Mouse (Mus musculus) E14TG2a.4 (cell line): Measurements from ENCODE around the gene Dcaf12.

Source experiments
- H3K27me3 ChIP-seq: 2 replicates; pipeline ENCODE4 v1.6.1; 2014; ENCODE audit warnings: low read length, control low read depth; ENCODE audit not compliant: insufficient read depth
- H3K36me3 ChIP-seq: 2 replicates; pipeline ENCODE4 v1.6.1; 2014; ENCODE audit warnings: low read length, control low read depth; ENCODE audit not compliant: insufficient read depth
- H3K4me1 ChIP-seq: replicated peaks from 2 replicates; pipeline ENCODE4 v1.6.1; 2014; ENCODE audit warnings: low read depth, low read length, control low read depth
- H3K4me3 ChIP-seq: replicated peaks from 2 replicates; pipeline ENCODE4 v1.5.1; 2014; ENCODE audit warnings: mild to moderate bottlenecking, low read length
- H3K9me3 ChIP-seq: 2 replicates; pipeline ENCODE4 v1.6.1; 2014; ENCODE audit warnings: low read length, control low read depth
- CTCF ChIP-seq: conservative IDR thresholded peaks from 2 replicates; pipeline ENCODE4 v1.5.1; 2014; ENCODE audit warnings: low read length
- NANOG ChIP-seq: IDR thresholded peaks from 2 replicates; pipeline ENCODE4 v1.6.1; 2014; ENCODE audit warnings: borderline replicate concordance, low read length, mixed read lengths
- POU5F1 ChIP-seq: IDR thresholded peaks from 2 replicates; pipeline ENCODE4 v1.6.1; 2014; ENCODE audit warnings: low read length, borderline replicate concordance

Dcaf12 gene

DNA sequence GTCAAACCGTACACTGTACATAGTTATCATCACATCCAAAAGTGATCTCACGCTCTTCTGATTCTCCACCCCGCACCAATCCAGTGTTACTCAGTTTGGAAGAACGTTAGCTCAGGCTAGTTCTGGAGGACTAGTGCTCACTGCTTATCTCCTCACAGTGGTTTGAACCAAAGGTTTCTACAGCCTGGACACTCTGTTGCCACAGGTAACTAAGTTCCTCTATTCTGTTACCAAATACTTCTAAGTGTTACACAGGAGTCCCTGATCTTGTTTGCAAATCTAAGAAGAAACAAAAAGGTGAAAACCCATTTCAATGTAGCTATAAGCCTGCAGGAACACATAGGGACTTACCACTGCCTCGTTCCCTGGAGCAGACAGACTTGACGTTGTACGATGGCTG lies 18.7 kb downstream of the Dcaf12 start:
- H3K9me3 ChIP-seq = no peaks in the 10 kb centered on the region

DNA sequence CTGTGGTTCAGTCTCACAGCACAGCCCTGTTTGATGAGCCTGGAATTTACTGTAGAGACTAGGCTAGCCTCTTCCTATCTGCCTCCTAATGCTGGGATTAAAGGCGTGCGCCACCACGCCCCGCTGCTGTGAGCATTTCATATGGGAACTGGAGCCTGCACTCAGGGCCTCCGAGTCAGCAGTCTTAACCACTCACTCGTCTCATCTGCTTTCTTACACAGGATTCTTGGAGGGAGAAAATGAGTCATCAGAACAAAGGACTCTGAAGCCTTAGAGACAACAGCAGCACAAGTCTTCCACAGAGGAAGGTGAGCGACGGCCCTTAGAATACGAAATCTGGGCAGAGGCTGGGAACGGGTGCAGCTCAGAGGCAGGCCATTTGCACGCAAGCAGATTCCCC lies 19.2 kb downstream of the Dcaf12 start:
- H3K9me3 ChIP-seq = no peaks in the 10 kb centered on the region
- no peak overlapping the region for H3K4me3 ChIP-seq
- H3K27me3 ChIP-seq = no peaks in the 10 kb centered on the region
- H3K4me1 ChIP-seq = peaks cover 17% of the 10 kb centered on the region
- H3K36me3 ChIP-seq = peaks cover 100% of the 10 kb centered on the region
- no peak for TF ChIP-seq NANOG
- no peak for TF ChIP-seq CTCF

More for the DNA sequence above, 18.7 kb downstream of the Dcaf12 start:
- no peak overlapping the region for H3K4me3 ChIP-seq
- TF ChIP-seq CTCF (no peak), NANOG (no peak), POU5F1 (no peak)
- H3K36me3 ChIP-seq = peaks cover 100% of the 10 kb centered on the region
- no peaks in the 10 kb centered on the region for H3K27me3 ChIP-seq
- peaks cover 17% of the 10 kb centered on the region for H3K4me1 ChIP-seq

DNA sequence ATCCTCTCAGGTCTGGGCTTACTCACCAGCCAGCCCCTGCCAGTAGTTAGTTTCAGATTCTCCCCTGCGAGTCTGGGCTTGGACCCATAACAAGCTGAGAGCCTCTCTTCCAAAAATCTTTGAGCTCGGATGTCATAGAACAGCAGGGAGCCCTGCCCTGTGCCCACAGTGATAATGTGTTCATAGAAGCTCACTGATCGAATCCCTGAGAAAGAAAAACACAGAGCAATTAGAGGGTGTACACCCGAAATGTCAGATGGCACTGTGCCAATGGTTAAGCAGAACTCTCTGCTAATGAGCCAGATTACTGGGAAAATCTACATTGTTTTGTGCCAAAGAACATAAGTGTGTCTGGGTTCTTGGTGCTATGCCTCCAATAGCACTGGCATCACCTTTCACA lies 20.8 kb downstream of the Dcaf12 start:
- TF ChIP-seq CTCF (no peak), POU5F1 (no peak), NANOG (no peak)
- H3K27me3 ChIP-seq = no peaks in the 10 kb centered on the region
- H3K4me3 ChIP-seq = no peak overlapping the region
- no peaks in the 10 kb centered on the region for H3K9me3 ChIP-seq
- H3K36me3 ChIP-seq = peaks cover 94% of the 10 kb centered on the region
- peaks cover 17% of the 10 kb centered on the region for H3K4me1 ChIP-seq

DNA sequence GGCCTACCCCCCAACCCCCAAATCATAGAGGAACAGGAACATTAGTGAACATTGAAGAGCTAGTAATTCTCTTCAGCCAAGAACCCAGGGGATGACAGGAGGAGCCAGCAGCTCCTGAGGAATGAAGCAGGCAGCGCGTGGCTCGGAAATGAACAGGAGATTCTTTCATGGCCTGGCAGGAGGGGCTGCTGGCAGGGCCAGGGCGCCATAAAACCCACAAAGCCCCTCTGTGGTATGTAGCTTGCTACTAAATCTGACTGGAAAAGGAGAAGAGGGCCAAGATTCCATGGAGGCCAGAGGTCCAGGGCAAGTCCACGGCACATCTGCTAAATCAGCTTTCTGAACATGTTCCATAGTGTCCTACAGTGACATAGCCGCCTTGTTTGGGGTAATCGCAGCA lies 24.9 kb downstream of the Dcaf12 start:
- Histone ChIP-seq H3K4me3 (no peak overlapping the region), H3K4me1 (peaks cover 21% of the 10 kb centered on the region), H3K27me3 (no peaks in the 10 kb centered on the region), H3K36me3 (peaks cover 53% of the 10 kb centered on the region), H3K9me3 (no peaks in the 10 kb centered on the region)
- TF ChIP-seq POU5F1 (no peak), CTCF (no peak), NANOG (no peak)

DNA sequence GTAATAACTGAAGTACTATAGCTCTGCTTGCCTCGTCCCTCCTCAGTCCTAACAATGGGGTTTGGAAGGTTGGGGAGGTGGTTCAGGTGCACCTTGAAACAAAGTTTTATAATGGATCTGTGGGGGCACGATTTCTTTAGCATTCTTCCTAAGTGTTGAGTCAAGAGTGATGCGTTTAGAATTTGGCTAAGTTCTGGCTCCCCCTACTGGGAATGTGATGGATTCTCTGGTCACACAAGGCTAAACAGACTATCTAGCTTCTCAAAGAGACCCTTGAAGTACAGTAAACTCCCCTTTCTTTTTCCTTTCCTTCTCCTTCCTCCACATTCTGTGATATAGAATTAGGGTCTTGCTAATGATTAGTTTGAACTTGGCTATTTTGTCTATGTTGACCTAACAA lies 28.3 kb downstream of the Dcaf12 start:
- peaks cover 30% of the 10 kb centered on the region for H3K4me1 ChIP-seq
- no peaks in the 10 kb centered on the region for H3K27me3 ChIP-seq
- H3K9me3 ChIP-seq = no peaks in the 10 kb centered on the region
- TF ChIP-seq NANOG = no peak
- TF ChIP-seq CTCF = peak; percentile 59; the same call in 1 of the 2 replicates
- H3K4me3 ChIP-seq = no peak overlapping the region
- H3K36me3 ChIP-seq = peaks cover 19% of the 10 kb centered on the region

DNA sequence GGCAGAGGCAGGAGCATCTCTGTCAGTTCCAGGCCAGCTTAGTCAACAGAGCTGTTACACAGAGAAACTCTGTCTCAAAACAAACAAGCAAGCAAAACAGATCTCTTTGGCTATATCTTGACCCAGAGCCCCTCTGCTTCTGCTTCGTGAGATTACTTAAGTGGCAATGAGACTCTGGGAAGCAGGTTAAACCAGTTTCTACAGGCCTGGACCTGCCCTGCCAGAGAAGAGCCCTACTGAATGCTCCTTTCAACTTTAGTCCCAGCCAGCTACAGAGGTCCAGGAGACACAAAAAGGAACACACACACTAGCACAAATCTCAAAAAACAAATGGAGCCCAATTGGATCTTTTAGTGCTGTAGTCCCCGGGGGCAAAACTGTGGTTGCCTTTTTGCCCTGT lies 30.6 kb downstream of the Dcaf12 start:
- Histone ChIP-seq H3K36me3 (no peaks in the 10 kb centered on the region), H3K9me3 (no peaks in the 10 kb centered on the region), H3K4me3 (no peak overlapping the region; the same call in 1 of the 2 replicates), H3K4me1 (peaks cover 33% of the 10 kb centered on the region), H3K27me3 (no peaks in the 10 kb centered on the region)
- no peak for TF ChIP-seq NANOG
- no peak for TF ChIP-seq CTCF
- no peak for TF ChIP-seq POU5F1

DNA sequence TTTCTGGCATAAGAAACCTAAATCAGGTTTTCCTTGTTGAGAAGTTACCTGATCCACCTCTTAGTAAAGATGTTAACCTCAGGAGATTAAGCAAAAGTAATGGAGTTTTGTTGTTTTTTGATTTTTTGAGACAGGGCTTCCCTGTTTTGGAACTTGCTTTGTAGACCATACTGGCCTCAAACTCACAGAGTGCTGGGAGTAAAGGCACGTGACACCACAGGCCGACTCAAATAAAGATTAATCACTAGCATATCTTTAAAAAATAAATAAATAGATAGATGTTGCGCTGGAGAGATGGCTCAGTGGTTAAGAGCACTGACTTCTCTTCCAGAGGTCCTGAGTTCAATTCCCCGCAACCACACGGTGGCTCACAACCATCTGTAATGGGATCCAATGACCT lies 38.8 kb downstream of the Dcaf12 start:
- Histone ChIP-seq H3K4me3 (peak overlapping the region; percentile 89), H3K9me3 (no peaks in the 10 kb centered on the region), H3K4me1 (peaks cover 42% of the 10 kb centered on the region), H3K36me3 (peaks cover 23% of the 10 kb centered on the region), H3K27me3 (no peaks in the 10 kb centered on the region)
- no peak for TF ChIP-seq POU5F1
- no peak for TF ChIP-seq NANOG
- no peak for TF ChIP-seq CTCF

DNA sequence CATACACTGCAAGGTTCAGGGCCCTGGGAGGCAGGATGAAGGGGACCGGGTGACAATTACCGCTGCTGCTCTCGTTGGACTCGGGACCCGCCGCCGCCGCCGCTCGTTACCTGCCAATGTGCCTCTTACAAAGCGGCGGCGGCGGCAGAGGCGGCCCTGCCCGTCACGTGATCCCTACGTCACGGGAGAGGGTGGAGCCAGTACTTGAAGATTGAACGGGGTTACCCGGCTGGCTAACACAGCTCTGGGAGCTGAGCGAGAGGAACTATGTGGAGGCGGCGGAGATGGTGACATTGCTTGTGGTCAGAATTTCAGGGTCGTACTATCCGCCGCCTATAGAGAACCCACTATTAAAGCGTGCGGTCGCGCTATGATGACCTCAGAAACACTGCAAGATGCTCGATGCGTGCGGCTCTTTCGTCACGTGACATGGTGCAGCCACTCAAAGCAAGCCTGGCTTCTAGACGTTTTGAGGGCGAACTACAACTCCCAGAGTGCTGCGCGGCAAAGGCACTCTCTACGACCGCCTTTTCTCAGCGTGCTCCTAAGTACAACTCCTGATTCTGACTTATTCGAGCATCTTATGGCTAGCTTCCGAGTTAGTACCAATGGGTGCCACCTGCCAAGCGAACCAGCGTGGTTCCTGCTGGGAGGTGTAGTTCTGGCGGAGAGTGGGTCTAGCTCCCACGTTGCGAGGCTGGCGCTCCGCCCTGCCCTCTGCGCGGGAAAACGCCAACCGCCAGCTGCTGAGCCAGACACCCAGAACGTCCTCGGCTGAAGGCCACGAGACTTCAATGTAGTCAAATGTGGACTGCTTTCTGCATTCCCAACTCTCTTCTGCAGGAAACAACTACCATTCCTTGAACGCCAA lies 39.5 kb downstream of the Dcaf12 start, which contains the start of gene Ubap2:
Gene Ubap2, minus strand, starts transcription at position 165 of the 871 bp plus-strand sequence.
- Histone ChIP-seq H3K4me1 (peaks cover 49% of the 10 kb centered on the region), H3K9me3 (no peaks in the 10 kb centered on the region), H3K4me3 (peak within 1 kb of the TSS; percentile 89), H3K36me3 (peaks cover 31% of the 10 kb centered on the region), H3K27me3 (no peaks in the 10 kb centered on the region)
- TF ChIP-seq POU5F1 = no peak
- no peak for TF ChIP-seq CTCF
- TF ChIP-seq NANOG = no peak; the same call in 1 of the 2 replicates

DNA sequence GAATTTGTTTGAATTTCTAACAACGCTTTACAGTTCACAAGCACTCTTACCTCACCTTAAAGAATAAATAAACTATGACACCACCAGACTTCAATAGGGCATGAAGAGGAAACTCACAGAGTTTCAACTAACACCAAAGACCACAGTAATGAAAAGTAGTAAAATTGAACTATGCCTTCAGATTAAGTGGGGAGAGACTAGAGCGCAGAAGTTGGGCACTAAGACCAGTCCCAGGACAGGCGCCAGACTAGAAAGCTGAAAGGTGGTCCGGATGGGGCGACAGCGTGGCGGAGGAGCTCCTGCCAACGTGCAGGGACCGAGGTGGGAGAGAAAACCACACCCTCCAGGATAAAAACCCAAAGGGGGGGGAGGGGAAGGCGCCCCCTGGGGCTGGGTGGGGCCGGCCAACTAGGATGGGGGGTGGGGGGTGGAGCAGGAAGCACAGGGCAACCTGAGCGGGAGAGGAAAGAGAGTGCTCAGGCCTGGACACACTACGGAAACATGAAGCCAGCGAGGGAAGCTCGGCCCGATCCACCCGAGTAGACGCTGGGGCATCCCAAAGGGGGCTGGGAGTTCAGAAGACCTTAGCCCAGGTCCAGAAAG lies 40.2 kb downstream of the Dcaf12 start:
- Histone ChIP-seq H3K36me3 (peaks cover 38% of the 10 kb centered on the region), H3K4me1 (peaks cover 53% of the 10 kb centered on the region), H3K9me3 (no peaks in the 10 kb centered on the region), H3K4me3 (peak overlapping the region; percentile 89), H3K27me3 (no peaks in the 10 kb centered on the region)
- TF ChIP-seq CTCF = no peak
- TF ChIP-seq NANOG = no peak
- TF ChIP-seq POU5F1 = no peak
